Mouse (Mus musculus) 3134 (cell line): Measurements from ENCODE around the gene Nicn1.
"Not testable (repeated sequence)": the region's sequence is repeated elsewhere in the genome, so short reads cannot be mapped to it uniquely, and the experiment has no call there.

Experiments
- DNase-seq: peaks from one replicate; pipeline ENCODE4 v3.0.0-alpha.2; 2011; ENCODE audit warnings: low spot score; ENCODE audit not compliant: insufficient read length; ENCODE audit errors: extremely low read depth

The Nicn1 gene

DNA sequence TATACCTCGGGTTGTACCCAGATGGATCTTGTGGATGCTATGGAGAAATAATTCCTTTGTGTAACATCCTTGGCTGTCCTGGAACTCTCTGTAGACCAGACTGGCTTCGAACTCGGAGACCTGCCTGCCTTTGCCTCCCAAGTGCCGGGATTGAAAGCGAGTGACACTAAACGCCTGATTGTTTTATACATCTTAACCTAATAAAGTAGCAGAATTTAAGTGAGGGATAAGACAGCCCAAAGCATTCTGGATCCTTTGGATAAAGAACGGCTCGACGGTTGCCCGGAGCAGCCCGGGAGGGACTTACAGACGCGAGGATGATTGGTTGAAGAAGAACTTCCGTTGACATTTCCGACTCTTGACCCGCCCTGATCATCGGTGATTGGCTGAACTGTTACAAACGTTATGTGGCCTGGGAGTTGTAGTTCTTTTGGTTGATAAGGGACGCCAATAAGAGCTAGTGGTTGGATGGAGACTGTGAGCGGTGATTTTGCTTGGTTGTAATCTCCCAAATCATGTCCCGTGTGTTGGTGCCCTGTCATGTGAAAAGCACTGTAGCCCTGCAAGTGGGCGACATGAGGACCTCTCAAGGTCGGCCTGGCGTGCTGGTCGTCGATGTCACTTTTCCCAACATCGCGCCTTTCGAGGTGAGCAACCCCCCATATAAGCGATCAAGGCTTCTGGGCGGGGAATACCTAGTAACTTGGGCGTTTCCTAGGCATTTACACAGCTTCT lies at the start of gene Nicn1:
Gene Nicn1, plus strand, starts transcription at position 414 of the 735 bp plus-strand sequence.
- DNase-seq, result peak; percentile 86

DNA sequence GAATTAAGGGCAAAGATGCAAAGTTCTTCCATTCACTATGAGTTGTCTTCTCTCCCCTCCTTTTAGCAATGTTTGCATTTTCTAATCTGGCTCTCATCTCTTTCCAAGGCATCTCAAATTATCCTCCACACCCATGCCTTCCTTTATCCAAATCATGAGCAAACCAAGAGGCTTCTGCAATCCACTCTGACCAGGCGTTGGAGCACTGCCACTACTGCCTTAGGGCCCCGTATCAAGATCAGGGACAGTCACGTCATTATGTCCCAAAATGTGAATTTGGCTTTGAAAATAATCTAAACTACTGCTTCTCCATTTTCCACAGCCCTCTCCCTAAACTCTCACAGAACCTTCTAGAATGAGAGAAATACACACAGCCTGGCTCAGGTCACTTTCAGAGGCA lies 45.7 kb upstream of the Nicn1 start:
- DNase-seq, result no peak

DNA sequence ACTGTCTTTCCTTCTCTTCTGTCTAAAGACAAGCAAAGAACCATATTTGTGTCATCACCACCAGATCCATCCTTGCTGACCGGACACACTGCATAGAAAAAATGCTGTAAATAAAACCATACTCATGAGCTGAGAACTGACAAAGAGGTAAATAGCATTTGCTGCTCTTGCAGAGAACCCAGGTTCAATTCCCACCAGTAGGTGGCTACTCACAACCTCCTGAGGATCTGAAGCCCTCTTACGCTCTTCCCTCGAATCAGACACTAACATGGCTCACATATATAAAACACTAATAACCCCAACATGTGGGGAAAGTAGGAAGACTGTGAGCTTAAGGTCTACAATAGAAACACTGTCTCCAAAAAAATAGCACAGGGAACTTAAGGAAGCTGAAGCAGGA lies 45.2 kb upstream of the Nicn1 start:
- DNase-seq, result no peak

DNA sequence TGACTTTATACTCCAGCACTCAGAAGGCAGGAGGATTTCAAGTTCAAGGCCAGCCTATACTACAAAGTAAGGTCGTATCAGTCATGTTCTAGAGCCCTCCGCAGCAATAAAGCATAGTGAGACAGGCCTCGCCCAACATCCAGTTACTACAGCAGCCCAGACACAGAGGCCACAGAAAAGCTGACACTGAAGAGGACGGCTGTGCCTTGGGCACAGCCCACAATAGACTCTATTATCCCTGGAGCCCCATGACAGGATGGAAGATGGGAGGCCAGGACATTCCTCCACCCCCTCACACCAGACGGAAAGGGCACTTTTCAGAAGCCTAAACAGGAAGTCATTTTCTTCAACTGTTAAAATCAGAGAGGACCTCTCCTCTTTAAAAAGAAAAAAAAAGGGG lies 41.3 kb upstream of the Nicn1 start:
- no peak for DNase-seq

DNA sequence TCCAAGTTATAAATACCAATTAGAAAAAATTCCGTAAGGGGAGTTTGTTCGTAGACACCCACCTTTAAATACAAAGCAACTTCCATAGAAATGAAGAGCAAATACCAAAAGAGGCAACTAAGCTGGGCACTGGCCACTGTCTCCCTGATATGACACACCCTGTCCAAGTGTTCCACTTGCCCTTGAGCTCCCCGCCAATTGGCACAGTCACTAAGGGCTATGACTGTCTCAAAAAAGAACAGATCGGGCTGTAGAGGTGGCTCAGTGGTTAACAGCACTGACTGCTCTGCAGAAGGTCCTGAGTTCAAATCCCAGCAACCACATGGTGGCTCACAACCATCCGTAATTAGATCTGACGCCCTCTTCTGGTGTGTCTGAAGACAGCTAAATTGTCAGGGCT lies 38.4 kb upstream of the Nicn1 start:
- no peak for DNase-seq

DNA sequence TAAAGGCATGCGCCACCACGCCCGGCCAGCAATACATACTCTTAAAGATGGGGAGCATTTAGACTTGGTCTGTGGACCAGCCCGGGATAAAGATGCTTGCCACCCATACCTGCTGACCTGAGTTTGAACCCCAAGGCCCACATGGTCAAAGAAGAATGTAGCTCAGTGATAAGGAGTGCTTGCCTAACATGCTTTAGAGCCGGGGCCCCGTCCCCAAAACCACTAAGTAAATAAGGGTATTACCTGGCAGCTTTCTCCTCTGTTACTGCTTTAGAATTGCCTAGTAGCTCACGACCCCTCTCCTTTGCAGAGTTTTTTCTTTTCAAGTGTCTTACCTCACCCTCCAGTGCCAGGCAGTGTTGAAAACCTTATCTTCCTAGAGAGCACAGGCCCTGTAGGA lies 37.5 kb upstream of the Nicn1 start:
- no peak for DNase-seq

DNA sequence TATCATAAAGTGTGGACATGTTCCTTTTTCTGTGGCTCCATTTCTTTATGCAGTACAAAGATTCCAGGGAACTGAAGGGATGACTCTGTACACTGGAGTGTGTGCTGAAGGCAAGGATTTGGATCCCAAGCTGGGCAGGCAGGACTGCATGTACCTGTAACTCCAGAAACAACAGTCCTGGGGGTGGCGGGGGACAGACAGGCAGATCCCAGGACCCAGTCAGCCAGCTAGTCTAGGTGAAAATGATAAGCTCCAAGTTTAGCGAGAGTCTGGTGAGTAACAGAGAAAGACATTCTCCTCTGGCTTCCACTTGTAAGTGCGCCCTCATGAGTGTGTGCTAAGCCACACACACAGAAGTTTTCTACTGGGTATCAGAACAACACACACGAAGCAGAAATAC lies 29.7 kb upstream of the Nicn1 start:
- no peak for DNase-seq

DNA sequence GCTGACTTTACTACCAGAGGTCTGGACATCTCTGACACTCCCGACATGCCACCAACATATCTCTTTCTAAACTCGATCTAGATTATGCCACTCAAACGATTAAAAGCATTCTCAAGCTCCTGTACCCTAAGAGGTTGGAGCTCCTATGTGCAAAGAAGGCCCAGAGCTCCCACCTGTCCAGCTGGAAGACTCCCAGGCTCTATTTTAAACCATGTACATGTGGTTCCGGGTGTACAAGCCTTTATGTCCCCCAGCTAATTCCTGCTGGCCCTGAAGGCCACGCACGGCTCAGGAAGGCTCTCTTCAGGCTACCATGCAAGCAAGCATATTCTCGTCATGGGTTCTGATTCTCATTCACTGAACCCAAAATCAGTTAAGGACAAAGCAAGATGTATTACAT lies 28.4 kb upstream of the Nicn1 start:
- DNase-seq, result no peak

DNA sequence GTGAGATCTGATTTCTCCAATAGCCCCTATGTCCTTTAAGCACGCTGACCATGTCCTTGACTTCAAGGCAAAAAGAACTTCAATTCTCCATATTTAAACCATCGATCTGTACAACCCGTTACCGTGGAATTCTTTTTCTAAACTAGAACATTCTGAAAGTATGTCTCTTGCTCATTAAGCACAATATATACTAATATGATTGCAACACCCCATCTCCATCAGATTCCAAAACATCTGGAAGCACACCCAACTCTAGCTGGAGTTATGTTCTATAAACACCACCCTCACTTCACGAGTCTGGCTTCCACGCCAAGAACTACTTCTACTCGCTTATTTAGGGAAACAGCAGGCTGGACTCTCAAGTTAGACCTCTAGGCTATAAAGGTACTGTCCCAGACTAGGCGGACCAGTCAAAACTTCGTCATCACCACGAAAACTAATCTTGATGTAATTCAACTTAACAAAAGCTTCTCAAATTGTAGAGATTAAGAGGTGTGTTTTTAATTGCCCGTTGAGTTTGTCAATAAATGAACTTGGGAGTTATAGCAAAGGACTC lies 27.7 kb upstream of the Nicn1 start:
- DNase-seq, result no peak

DNA sequence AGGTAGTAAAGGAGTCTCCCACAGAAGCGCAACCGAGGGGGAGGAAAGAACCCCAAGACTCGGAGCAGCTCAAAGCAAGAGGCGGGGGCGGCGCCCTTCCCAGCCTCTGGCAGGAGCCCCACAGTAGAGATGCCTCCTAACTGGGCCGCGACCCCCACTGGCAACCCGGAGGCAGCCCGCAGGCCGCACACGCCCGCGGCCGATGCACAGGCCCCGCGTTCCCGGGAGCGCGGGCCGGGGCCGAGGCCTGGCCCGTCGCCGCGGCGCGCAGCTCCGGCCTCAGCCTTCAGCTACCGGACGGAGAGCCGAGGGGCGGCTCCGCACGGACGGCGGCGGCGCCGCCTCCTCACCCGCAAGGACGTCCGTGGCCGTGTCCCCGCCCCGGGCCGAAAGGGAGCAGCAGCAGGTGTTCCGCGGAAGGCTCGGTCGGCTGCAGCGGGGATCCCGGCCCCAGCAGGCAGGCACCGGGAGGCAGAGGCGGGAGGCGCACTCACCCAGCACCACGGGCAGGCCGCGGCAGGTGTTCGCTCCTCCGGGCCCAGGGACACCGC lies 27.0 kb upstream of the Nicn1 start:
- DNase-seq, result no peak

DNA sequence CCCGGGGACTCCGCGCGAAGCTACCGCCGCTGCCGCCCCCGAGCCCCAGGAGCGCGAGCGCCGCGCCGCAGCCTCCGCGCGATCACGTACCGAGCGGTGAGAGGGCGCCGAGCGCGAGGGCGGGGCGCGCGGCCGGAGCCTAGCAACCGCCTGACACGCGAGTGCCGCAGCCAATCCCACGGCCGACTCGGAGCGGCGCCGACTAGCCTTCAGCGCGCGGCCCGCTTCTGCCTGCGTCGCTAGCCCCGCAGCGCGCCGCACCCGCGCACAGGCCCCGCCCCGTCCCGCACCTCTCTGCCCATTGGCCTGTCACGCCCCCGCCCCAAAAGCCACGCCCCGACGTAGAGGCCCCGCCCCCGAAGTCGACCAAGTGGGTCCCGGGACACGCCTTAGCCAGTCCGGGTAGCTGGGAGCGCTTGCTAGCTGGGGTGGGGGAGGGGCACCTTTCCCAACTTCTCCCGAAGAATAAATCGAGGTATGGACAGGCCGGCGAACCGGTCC lies 26.5 kb upstream of the Nicn1 start, which contains the start of gene Dag1:
Gene Dag1, minus strand, starts transcription at position 269 of the 501 bp plus-strand sequence.
- peak; percentile 98 for DNase-seq

DNA sequence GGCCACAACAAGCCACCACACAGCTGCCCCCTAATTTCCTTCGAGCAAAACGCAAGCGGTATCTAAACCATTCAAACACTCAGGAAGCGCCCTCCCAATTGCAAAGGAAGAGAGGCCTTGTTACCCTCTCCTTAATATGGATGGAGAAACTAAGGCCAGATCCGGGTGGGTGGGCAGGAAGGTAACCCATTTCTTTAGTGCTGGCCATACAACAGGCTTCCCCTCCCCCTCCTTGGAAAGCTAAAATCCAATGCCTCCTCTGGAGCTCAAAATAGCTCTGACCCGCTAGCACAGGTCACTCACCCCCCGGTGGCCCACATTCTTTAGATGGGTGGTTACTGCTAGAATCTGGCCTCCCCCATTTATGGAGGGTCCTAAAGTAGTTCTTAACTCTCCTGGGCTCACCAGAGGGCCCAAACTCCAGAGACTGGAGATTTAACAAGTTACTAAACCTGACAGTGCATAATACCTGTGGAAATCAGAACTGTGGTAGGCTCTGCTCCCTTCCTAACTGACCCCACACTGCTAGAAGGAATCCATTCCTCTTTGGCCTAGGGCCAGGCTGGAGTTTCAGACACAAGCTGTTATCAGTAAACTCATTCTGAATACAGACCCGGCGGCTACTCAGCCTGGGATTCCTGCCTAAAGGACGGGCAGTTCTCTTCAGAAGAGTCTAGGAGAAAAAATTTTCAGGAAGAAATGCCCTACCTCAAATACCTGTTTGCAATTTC lies 25.9 kb upstream of the Nicn1 start:
- no peak for DNase-seq

DNA sequence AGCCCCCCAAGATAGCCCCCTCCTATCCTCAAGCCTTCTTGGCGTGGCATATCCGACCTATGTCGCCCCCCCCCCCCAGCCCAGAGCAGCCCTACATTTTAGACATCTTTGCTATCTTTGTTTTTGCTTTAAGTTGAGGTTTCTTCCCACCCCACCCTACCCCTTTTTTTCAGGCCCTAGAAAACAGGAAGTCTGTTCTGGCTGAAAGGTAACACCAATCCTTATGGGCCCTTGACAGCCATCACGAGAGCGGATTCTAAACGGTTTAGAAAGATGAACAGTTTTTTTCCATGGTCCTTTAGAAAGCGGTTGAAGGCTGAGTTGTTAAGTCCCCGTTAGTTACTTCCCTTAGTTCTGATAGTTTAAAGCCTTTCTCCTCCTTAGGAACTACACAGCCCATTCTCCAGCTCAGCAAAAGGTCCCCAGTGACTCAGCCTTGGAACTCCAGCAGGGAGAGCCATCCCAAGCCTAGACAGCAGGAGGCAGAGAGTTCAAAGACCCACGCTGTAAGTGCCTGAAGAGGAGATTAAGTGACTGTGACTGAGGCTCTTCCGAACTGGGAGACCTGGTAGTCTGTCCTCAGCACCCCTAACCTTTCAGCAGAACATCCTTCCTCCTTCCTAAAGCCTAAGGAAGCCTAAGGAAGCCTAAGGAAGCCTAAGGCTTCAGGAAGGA lies 23.8 kb upstream of the Nicn1 start:
- DNase-seq, result no peak

DNA sequence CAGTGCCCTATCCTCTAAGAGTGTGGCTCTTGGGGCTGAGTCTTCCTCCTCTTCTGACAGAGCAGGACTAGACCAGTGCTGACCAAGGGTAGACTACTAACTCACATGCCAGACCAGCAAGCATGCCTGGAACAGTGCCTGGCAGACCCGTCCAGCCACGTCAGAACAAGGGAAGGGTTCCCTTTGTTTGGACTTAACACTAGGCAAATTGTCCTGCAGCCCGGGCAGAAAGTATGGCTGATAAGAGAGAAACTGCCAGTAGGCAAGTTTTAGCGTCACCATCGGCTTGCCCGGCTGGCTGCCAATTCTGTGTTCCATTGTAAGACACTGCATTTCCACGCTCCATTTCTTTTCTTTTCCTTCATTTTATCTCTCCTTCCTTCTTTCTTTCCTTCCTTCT lies 22.5 kb upstream of the Nicn1 start:
- DNase-seq, result no peak

DNA sequence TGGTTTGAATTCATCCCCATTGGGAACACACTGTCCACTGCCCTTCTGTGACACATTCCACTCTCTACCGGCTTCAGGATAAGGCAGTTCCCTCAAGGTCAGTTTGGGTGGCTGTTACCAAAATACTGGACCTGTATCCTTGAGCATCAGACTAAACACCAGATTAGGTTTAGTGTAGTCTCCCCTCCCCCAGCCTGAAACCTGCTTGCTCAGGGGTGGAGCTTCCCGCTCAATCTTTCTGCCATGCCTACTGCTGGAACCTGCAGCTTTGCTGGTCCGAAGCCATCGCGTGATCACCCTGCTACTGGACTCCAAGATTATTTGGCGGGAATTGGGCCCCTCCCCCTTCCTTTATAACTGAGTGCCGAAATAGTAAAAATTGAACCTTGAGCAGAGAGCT lies 21.5 kb upstream of the Nicn1 start:
- not testable (repeated sequence) for DNase-seq

DNA sequence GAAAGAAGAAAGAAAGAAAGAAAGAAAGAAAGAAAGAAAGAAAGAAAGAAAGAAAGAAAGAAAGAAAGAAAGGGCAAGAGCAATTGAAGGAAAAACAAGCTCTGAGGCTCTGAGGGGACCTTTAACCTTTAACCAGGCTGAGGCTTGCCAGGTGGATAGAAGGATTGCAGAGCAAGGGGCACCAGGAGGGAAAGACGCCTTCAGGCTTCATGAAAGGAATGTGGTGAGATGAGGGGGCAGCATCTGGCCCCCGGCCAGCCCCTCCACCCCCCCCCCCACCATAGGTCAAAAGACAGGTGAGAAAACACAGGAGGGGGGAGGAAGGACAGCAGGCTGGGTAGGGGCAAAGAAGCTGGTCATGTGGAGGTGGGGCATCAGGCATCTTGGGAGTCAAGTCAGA lies 18.3 kb upstream of the Nicn1 start:
- no peak for DNase-seq

DNA sequence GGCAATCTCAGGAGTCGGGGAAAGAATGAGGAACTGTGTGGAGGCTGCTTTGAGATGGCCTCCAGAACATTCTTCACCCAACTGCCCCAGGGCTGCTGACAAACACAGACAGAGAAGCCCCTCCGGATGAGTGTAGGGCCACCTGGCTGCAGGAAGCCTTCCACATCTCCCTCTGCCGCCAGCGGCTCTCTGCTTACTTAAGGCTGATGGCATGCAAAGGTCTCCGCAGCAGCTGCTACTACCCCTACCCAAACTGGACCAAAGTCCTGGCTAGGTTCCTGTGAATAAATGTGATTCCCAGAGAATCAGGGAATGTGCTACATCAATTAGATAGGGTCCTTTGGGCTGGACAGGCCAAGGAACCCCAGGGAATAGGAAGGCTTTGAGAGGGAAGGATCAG lies 17.5 kb upstream of the Nicn1 start:
- no peak for DNase-seq

DNA sequence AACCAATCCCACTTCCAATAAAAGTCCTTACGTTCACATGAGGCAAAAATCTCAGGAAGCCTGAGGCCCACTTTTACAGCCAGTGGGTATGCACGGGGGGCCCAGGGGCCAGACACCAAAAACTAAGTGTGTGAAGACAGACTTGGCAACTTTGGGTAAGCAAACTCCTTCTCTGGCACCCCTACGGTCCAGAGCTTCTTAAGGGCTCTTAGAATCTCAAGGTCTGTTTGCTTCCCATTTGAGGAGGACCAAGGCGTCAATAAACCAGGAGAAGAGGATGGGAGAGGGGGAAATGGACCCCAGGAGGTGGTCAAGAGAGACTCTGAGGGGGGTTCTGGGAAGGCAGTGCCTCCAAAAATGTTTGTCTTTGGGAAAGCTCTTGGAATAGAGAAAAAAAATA lies 16.7 kb upstream of the Nicn1 start:
- DNase-seq, result no peak

DNA sequence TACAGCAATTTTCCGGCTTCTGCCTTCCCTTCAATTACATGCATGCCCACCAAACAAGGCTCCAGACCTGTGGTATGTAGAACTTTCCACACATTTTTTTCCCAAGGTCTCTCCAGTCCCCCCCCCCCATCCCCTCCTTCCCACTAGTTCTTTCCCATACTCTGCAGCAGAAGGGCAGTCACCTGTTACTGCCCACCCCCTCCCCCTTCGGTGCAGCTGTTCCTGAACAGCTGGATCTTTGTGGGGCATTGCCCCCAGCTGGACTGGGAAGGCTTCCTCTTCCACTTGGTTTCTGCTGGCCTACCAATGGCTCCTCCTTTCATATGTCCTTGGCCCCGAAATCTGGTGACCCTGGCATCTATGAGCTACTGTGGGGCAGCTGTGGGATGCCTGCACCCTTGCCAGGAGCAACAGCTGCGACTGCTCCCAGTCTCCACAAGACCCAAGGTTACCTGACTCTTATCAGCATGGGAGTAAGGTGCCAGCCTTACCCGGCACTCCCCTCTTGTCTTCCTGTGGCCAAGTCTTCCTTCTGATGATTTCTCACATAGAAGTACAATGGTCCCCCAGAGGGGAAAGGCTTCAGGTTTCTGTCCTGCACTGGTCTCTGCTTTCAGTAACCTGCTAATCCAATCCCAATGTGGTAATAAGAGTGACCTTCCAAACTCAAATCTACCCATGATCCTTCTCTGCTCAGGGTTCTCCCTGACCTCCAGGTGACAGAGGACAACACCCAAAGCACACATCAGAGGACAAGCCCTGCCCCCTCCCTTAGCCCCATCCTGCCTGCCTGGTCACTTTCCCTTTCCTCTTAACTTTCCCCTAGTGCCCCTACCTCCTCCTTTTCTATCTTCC lies 15.5 kb upstream of the Nicn1 start:
- no peak for DNase-seq

DNA sequence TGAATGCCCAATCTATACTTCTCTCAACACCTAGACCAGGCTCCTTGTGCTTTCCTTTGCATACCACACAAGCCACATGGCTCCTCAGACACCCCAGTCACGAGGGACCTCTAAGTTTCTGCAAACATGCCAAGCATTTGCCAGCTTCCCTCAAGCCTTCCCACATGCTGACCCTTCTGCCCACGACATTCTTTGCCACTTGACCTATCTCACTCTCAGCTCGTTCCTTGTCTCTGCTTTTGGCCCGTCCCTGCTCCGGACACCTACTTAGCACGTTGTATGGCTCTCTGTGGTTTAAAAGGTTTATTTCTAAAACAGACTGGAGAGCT lies 14.9 kb upstream of the Nicn1 start:
- peak; percentile 33 for DNase-seq
